Comparison of ENCODE assay signal across 9 mouse cellular contexts in genomic region chr4:26543833-26544232, GRCm38 (mm10).
DNase-seq lines count a peak whose midpoint lies in the region; ATAC-seq and TF ChIP-seq lines count a peak whose summit lies in the region.
"Had no signal": no experiment of that assay in that cellular context is flagged by ENCODE, and none has a peak within 500 bp of the region (broad histone marks: within the 10 kb centered on the region; RNA-seq: fewer than 3 reads in every experiment).

No protein-coding gene starts in this region.

- no peak overlapping the region for H3K27ac ChIP-seq in lung, postnatal 0 days (ENCODE audit: low read length)
- H3K27ac ChIP-seq in hindbrain, embryonic 14.5 days = no peak overlapping the region

- DNase-seq in cerebellum, adult 9-10 months = peak; percentile 71
- DNase-seq in cerebellum, adult 18-20 months = no peak
- peak; percentile 61 for DNase-seq in lung, postnatal 0 days (ENCODE audit: low spot score)
- DNase-seq in lung, postnatal 4 days = no peak
- peak; percentile 86 for DNase-seq in hindbrain, embryonic 14.5 days (ENCODE audit: low spot score)
- DNase-seq in splenic B cell, adult 2 months (ENCODE audit: low read depth, low spot score) = peak; percentile 50
- DNase-seq in spleen, postnatal 10 days (ENCODE audit: low spot score in 2 of 2) = no peak

- 30% methylated on average over 1 of the region's 1 CpGs for WGBS in lung, postnatal 0 days
- 34% methylated on average over 1 of the region's 1 CpGs for WGBS in hindbrain, embryonic 14.5 days

- no peaks in the 10 kb centered on the region for H3K4me1 ChIP-seq in lung, postnatal 0 days (ENCODE audit: insufficient read depth, low read depth, low read length)
- no peaks in the 10 kb centered on the region for H3K4me1 ChIP-seq in hindbrain, embryonic 14.5 days (replicated peaks; ENCODE audit: control insufficient read depth, insufficient read depth, low read length)

- no peaks in the 10 kb centered on the region for H3K9me3 ChIP-seq in lung, postnatal 0 days (ENCODE audit: low read length)
- no peaks in the 10 kb centered on the region for H3K9me3 ChIP-seq in hindbrain, embryonic 14.5 days (ENCODE audit: control insufficient read depth, low read length)

- H3K36me3 ChIP-seq in lung, postnatal 0 days (ENCODE audit: insufficient read depth, low read length) = no peaks in the 10 kb centered on the region
- no peaks in the 10 kb centered on the region for H3K36me3 ChIP-seq in hindbrain, embryonic 14.5 days (replicated peaks; ENCODE audit: control insufficient read depth, insufficient read depth)
- no peaks in the 10 kb centered on the region for H3K36me3 ChIP-seq in splenic B cell, adult 2 months (ENCODE audit: control insufficient read depth, insufficient read depth, low read length, poor library complexity, severe bottlenecking)

- H3K4me2 ChIP-seq in lung, postnatal 0 days (replicated peaks; ENCODE audit: low read depth, low read length) = no peak overlapping the region
- no peak overlapping the region for H3K4me2 ChIP-seq in hindbrain, embryonic 14.5 days (replicated peaks)

- H3K4me3 ChIP-seq in lung, postnatal 0 days (ENCODE audit: low read depth, low read length) = no peak overlapping the region
- no peak overlapping the region for H3K4me3 ChIP-seq in hindbrain, embryonic 14.5 days (replicated peaks; ENCODE audit: low read length)
- H3K4me3 ChIP-seq: erythroblast, embryonic 14.5 days had no signal

- ATAC-seq in lung, postnatal 0 days = no peak
- ATAC-seq in hindbrain, embryonic 14.5 days (ENCODE audit: low FRiP score) = no peak
- ATAC-seq in megakaryocyte, adult 5-6 weeks (ENCODE audit: poor library complexity, severe bottlenecking) = no peak

- H3K9ac ChIP-seq in lung, postnatal 0 days (replicated peaks; ENCODE audit: low read depth) = no peak overlapping the region
- no peak overlapping the region for H3K9ac ChIP-seq in hindbrain, embryonic 14.5 days

- no peaks in the 10 kb centered on the region for H3K27me3 ChIP-seq in lung, postnatal 0 days (replicated peaks; ENCODE audit: insufficient read depth, low read length)
- no peaks in the 10 kb centered on the region for H3K27me3 ChIP-seq in hindbrain, embryonic 14.5 days (ENCODE audit: control insufficient read depth, insufficient read depth, low read length)
- H3K27me3 ChIP-seq in splenic B cell, adult 2 months (ENCODE audit: control insufficient read depth, insufficient read depth, low read length, poor library complexity, severe bottlenecking) = no peaks in the 10 kb centered on the region

- no peak for TF ChIP-seq EP300 in lung, postnatal 0 days (IDR thresholded peaks at IDR 0.05)

- TF ChIP-seq CTCF in lung, postnatal 0 days (IDR thresholded peaks at IDR 0.05) = peak; percentile 56

Comparison
In these comparisons a context has a peak if more than half of its experiments do, and no peak if none do; other contexts are left out.
1. DNase-seq: peak in cerebellum, adult 9-10 months (single experiment), lung, postnatal 0 days (single experiment), hindbrain, embryonic 14.5 days (single experiment) and splenic B cell, adult 2 months (single experiment); none in cerebellum, adult 18-20 months (0 of 2), lung, postnatal 4 days (0 of 2) and spleen, postnatal 10 days (0 of 2).